In genomic region chr11:98364410-98364809, GRCm38 (mm10) we compare ENCODE assay signal across 30 mouse cellular contexts. TPM values are rescaled to one million over a fixed set of nuclear protein-coding genes. Genes with fewer than 3 reads are reported as not detected.
DNase-seq lines count a peak whose midpoint lies in the region; ATAC-seq lines count a peak whose summit lies in the region.
"Had no signal": no experiment of that assay in that cellular context is flagged by ENCODE, and none has a peak within 500 bp of the region (broad histone marks: within the 10 kb centered on the region; RNA-seq: fewer than 3 reads in every experiment).

No protein-coding gene starts in this region.

- H3K27me3 ChIP-seq in lung, embryonic 15.5 days = no peaks in the 10 kb centered on the region
- no peaks in the 10 kb centered on the region for H3K27me3 ChIP-seq in midbrain, embryonic 11.5 days (ENCODE audit: control insufficient read depth, insufficient read depth, low read length)
- H3K27me3 ChIP-seq in midbrain, embryonic 13.5 days = no peaks in the 10 kb centered on the region
- no peaks in the 10 kb centered on the region for H3K27me3 ChIP-seq in intestine, embryonic 16.5 days (replicated peaks; ENCODE audit: control insufficient read depth, insufficient read depth, low read length)
- H3K27me3 ChIP-seq: embryonic facial prominence, embryonic 13.5 days; forebrain, embryonic 12.5 days; forebrain, embryonic 15.5 days; heart, embryonic 13.5 days had no signal

- H3K4me2 ChIP-seq in lung, embryonic 15.5 days = no peak overlapping the region
- no peak overlapping the region for H3K4me2 ChIP-seq in midbrain, embryonic 11.5 days
- no peak overlapping the region for H3K4me2 ChIP-seq in midbrain, embryonic 13.5 days (replicated peaks)
- H3K4me2 ChIP-seq in intestine, embryonic 16.5 days (ENCODE audit: low read depth, low read length) = no peak overlapping the region
- H3K4me2 ChIP-seq: embryonic facial prominence, embryonic 13.5 days; forebrain, embryonic 12.5 days; forebrain, embryonic 15.5 days; heart, embryonic 13.5 days; hindbrain, embryonic 14.5 days had no signal

- no peak for DNase-seq in lung, postnatal 14 days
- DNase-seq in midbrain, embryonic 11.5 days (ENCODE audit: low spot score, missing footprints) = peak; percentile 37
- DNase-seq in lung, postnatal 36 days = peak; percentile 61
- DNase-seq in Muller cell, postnatal 12 days (ENCODE audit: inconsistent ontology term) = no peak
- DNase-seq: adrenal gland, adult 8-10 months; adrenal gland, postnatal 25 days; cerebellum, adult 11-12 months; cerebellum, adult 8-10 months; cerebellum, postnatal 36 days; embryo, embryonic 11 days; gastrocnemius, postnatal 25 days; heart, adult 2 months; heart, postnatal 14 days; heart, postnatal 4 days had no signal

- peak overlapping the region; percentile 85 for H3K27ac ChIP-seq in lung, embryonic 15.5 days
- no peak overlapping the region for H3K27ac ChIP-seq in midbrain, embryonic 11.5 days (ENCODE audit: low read depth, low read length)
- no peak overlapping the region for H3K27ac ChIP-seq in midbrain, embryonic 13.5 days
- H3K27ac ChIP-seq in intestine, embryonic 16.5 days (ENCODE audit: low read length) = 0 out of 2 replicates have a peak overlapping the region, but pooled peaks have one; percentile 15
- H3K27ac ChIP-seq: embryonic facial prominence, embryonic 10.5 days; embryonic facial prominence, embryonic 13.5 days; forebrain, embryonic 12.5 days; forebrain, embryonic 15.5 days; heart, adult 2 months; heart, embryonic 10.5 days; heart, embryonic 13.5 days; hindbrain, embryonic 14.5 days had no signal

- no peaks in the 10 kb centered on the region for H3K36me3 ChIP-seq in lung, embryonic 15.5 days
- H3K36me3 ChIP-seq in midbrain, embryonic 11.5 days (ENCODE audit: control insufficient read depth, insufficient read depth, low read length) = no peaks in the 10 kb centered on the region; the same call in 1 of the 2 replicates
- H3K36me3 ChIP-seq in midbrain, embryonic 13.5 days = no peaks in the 10 kb centered on the region
- no peaks in the 10 kb centered on the region for H3K36me3 ChIP-seq in intestine, embryonic 16.5 days (ENCODE audit: control insufficient read depth, insufficient read depth, low read length)
- H3K36me3 ChIP-seq: embryonic facial prominence, embryonic 10.5 days; forebrain, embryonic 15.5 days had no signal

- H3K9me3 ChIP-seq in lung, embryonic 15.5 days = no peaks in the 10 kb centered on the region
- H3K9me3 ChIP-seq in midbrain, embryonic 11.5 days (ENCODE audit: control insufficient read depth, low read length) = no peaks in the 10 kb centered on the region
- no peaks in the 10 kb centered on the region for H3K9me3 ChIP-seq in midbrain, embryonic 13.5 days
- no peaks in the 10 kb centered on the region for H3K9me3 ChIP-seq in intestine, embryonic 16.5 days (ENCODE audit: control insufficient read depth, low read length)
- H3K9me3 ChIP-seq: embryonic facial prominence, embryonic 10.5 days; embryonic facial prominence, embryonic 13.5 days; forebrain, embryonic 12.5 days; forebrain, embryonic 15.5 days; heart, embryonic 10.5 days; heart, embryonic 13.5 days had no signal

- H3K4me1 ChIP-seq in lung, embryonic 15.5 days = peaks cover 33% of the 10 kb centered on the region
- peaks cover 24% of the 10 kb centered on the region for H3K4me1 ChIP-seq in midbrain, embryonic 11.5 days (ENCODE audit: control insufficient read depth, insufficient read depth, low read length)
- peaks cover 25% of the 10 kb centered on the region for H3K4me1 ChIP-seq in midbrain, embryonic 13.5 days (replicated peaks)
- H3K4me1 ChIP-seq in intestine, embryonic 16.5 days (ENCODE audit: control insufficient read depth, insufficient read depth, low read length) = peaks cover 25% of the 10 kb centered on the region

- no peak for ATAC-seq in lung, embryonic 15.5 days (ENCODE audit: borderline replicate concordance, extremely low read depth, low FRiP score, low TSS enrichment)
- ATAC-seq in midbrain, embryonic 11.5 days (ENCODE audit: low FRiP score) = no peak
- ATAC-seq in midbrain, embryonic 13.5 days = no peak
- peak; percentile 38; the same call in 1 of the 2 replicates for ATAC-seq in intestine, embryonic 16.5 days
- ATAC-seq: activated CD4-positive, CD25-positive, alpha-beta regulatory T cell, adult 4 months; CD4-positive, CD25-positive, alpha-beta regulatory T cell, adult 4 months; forebrain, embryonic 15.5 days had no signal

- WGBS in lung, embryonic 15.5 days = 66% methylated on average over 5 of the region's 5 CpGs
- WGBS in midbrain, embryonic 11.5 days = 94% methylated on average over 5 of the region's 5 CpGs
- WGBS in midbrain, embryonic 13.5 days = 93% methylated on average over 5 of the region's 5 CpGs
- WGBS in intestine, embryonic 16.5 days = 73% methylated on average over 5 of the region's 5 CpGs

- no peak overlapping the region for H3K4me3 ChIP-seq in lung, embryonic 15.5 days
- H3K4me3 ChIP-seq in midbrain, embryonic 11.5 days (ENCODE audit: low read depth, low read length) = no peak overlapping the region
- no peak overlapping the region for H3K4me3 ChIP-seq in midbrain, embryonic 13.5 days (replicated peaks)
- no peak overlapping the region for H3K4me3 ChIP-seq in intestine, embryonic 16.5 days (ENCODE audit: low read length)
- H3K4me3 ChIP-seq: embryonic facial prominence, embryonic 10.5 days; embryonic facial prominence, embryonic 13.5 days; erythroblast, embryonic 14.5 days; forebrain, embryonic 12.5 days; forebrain, embryonic 15.5 days; heart, adult 2 months; heart, embryonic 10.5 days; heart, embryonic 13.5 days had no signal

- H3K9ac ChIP-seq in lung, embryonic 15.5 days = no peak overlapping the region
- H3K9ac ChIP-seq in midbrain, embryonic 11.5 days (ENCODE audit: low read length) = no peak overlapping the region
- H3K9ac ChIP-seq in midbrain, embryonic 13.5 days (replicated peaks) = no peak overlapping the region
- H3K9ac ChIP-seq in intestine, embryonic 16.5 days (ENCODE audit: low read depth, low read length) = no peak overlapping the region
- H3K9ac ChIP-seq: embryonic facial prominence, embryonic 13.5 days; forebrain, embryonic 12.5 days; forebrain, embryonic 15.5 days; heart, embryonic 13.5 days; hindbrain, embryonic 14.5 days had no signal

RNA-seq across cellular contexts. Expression of gene Stard3, which starts 6.2 kb away (rescaled TPM):
- 45.2 and 52.5 TPM in 2 replicates for polyA plus RNA-seq in lung, embryonic 15.5 days (2015; fragmentation: Nextera tagmentation; extraction: Ambion mirVana)
- polyA plus RNA-seq in midbrain, embryonic 11.5 days (2014; fragmentation: Nextera tagmentation; extraction: Ambion mirVana) = 39.7 and 41.5 TPM in 2 replicates
- polyA plus RNA-seq in midbrain, embryonic 13.5 days (2015; fragmentation: Nextera tagmentation; extraction: Ambion mirVana) = 44.5 and 46.9 TPM in 2 replicates
- polyA plus RNA-seq in intestine, embryonic 16.5 days (2015; fragmentation: Nextera tagmentation; extraction: Ambion mirVana) = 44.8 and 44.9 TPM in 2 replicates

RNA-seq across cellular contexts. Expression of gene Ppp1r1b, which starts 16.2 kb away (rescaled TPM):
- 3.5 and 5.5 TPM in 2 replicates for polyA plus RNA-seq in lung, embryonic 15.5 days (2015; fragmentation: Nextera tagmentation; extraction: Ambion mirVana)
- polyA plus RNA-seq in midbrain, embryonic 11.5 days (2014; fragmentation: Nextera tagmentation; extraction: Ambion mirVana) = 0.78 and 0.91 TPM in 2 replicates
- polyA plus RNA-seq in midbrain, embryonic 13.5 days (2015; fragmentation: Nextera tagmentation; extraction: Ambion mirVana) = 0.73 and 1.9 TPM in 2 replicates
- polyA plus RNA-seq in intestine, embryonic 16.5 days (2015; fragmentation: Nextera tagmentation; extraction: Ambion mirVana) = 91.7 and 92.3 TPM in 2 replicates
- polyA plus RNA-seq: activated CD4-positive, CD25-positive, alpha-beta regulatory T cell, adult 4 months; CD4-positive, CD25-positive, alpha-beta regulatory T cell, adult 4 months had no signal

RNA-seq across cellular contexts. Expression of gene Tcap, which starts 19.2 kb away (rescaled TPM):
- 5.1 and 7.5 TPM in 2 replicates for polyA plus RNA-seq in lung, embryonic 15.5 days (2015; fragmentation: Nextera tagmentation; extraction: Ambion mirVana)
- polyA plus RNA-seq in midbrain, embryonic 11.5 days (2014; fragmentation: Nextera tagmentation; extraction: Ambion mirVana) = not detected in 2 replicates
- polyA plus RNA-seq in midbrain, embryonic 13.5 days (2015; fragmentation: Nextera tagmentation; extraction: Ambion mirVana) = 0.23 and 0.28 TPM in 2 replicates
- polyA plus RNA-seq in intestine, embryonic 16.5 days (2015; fragmentation: Nextera tagmentation; extraction: Ambion mirVana) = 0.28 TPM in 1 of 2 replicates, not detected in the other
- polyA plus RNA-seq: activated CD4-positive, CD25-positive, alpha-beta regulatory T cell, adult 4 months; CD4-positive, CD25-positive, alpha-beta regulatory T cell, adult 4 months; embryonic facial prominence, embryonic 10.5 days; erythroblast, embryonic 14.5 days; hindbrain, embryonic 14.5 days had no signal

RNA-seq across cellular contexts. Expression of gene Pnmt, which starts 21.8 kb away (rescaled TPM):
- polyA plus RNA-seq in lung, embryonic 15.5 days (2015; fragmentation: Nextera tagmentation; extraction: Ambion mirVana) = 0.12 TPM in 1 of 2 replicates, not detected in the other
- not detected in 2 replicates for polyA plus RNA-seq in midbrain, embryonic 11.5 days (2014; fragmentation: Nextera tagmentation; extraction: Ambion mirVana)
- polyA plus RNA-seq in midbrain, embryonic 13.5 days (2015; fragmentation: Nextera tagmentation; extraction: Ambion mirVana) = 0.23 TPM in 1 of 2 replicates, not detected in the other
- 0.16 TPM in 1 of 2 replicates, not detected in the other for polyA plus RNA-seq in intestine, embryonic 16.5 days (2015; fragmentation: Nextera tagmentation; extraction: Ambion mirVana)
- polyA plus RNA-seq: activated CD4-positive, CD25-positive, alpha-beta regulatory T cell, adult 4 months; CD4-positive, CD25-positive, alpha-beta regulatory T cell, adult 4 months; erythroblast, embryonic 14.5 days had no signal

RNA-seq across cellular contexts. Expression of gene Neurod2, which starts 35.0 kb away (rescaled TPM):
- 0.05 TPM in 1 of 2 replicates, not detected in the other for polyA plus RNA-seq in lung, embryonic 15.5 days (2015; fragmentation: Nextera tagmentation; extraction: Ambion mirVana)
- 0.15 and 0.17 TPM in 2 replicates for polyA plus RNA-seq in midbrain, embryonic 11.5 days (2014; fragmentation: Nextera tagmentation; extraction: Ambion mirVana)
- polyA plus RNA-seq in midbrain, embryonic 13.5 days (2015; fragmentation: Nextera tagmentation; extraction: Ambion mirVana) = 6.7 and 9.3 TPM in 2 replicates
- 0.05 TPM in 1 of 2 replicates, not detected in the other for polyA plus RNA-seq in intestine, embryonic 16.5 days (2015; fragmentation: Nextera tagmentation; extraction: Ambion mirVana)
- polyA plus RNA-seq: activated CD4-positive, CD25-positive, alpha-beta regulatory T cell, adult 4 months; C2C12; CD4-positive, CD25-positive, alpha-beta regulatory T cell, adult 4 months; embryonic facial prominence, embryonic 10.5 days; erythroblast, embryonic 14.5 days; gonadal fat pad, adult 2 months; heart, adult 2 months; heart, embryonic 10.5 days; heart, embryonic 13.5 days; heart, embryonic 16.5 days had no signal

Comparison
In these comparisons a context has a peak if more than half of its experiments do, and no peak if none do; other contexts are left out.
1. DNase-seq: peak in midbrain, embryonic 11.5 days (single experiment) and lung, postnatal 36 days (single experiment); none in lung, postnatal 14 days (single experiment) and Muller cell, postnatal 12 days (single experiment).
2. H3K27ac ChIP-seq: peak in lung, embryonic 15.5 days (single experiment) and intestine, embryonic 16.5 days (single experiment); none in midbrain, embryonic 11.5 days (single experiment) and midbrain, embryonic 13.5 days (single experiment).
3. RNA of gene Ppp1r1b, which starts 16.2 kb away (polyA plus RNA-seq): 91.7 to 92.3 TPM in intestine, embryonic 16.5 days; 3.5 to 5.5 TPM in lung, embryonic 15.5 days, 0.73 to 1.9 TPM in midbrain, embryonic 13.5 days and 0.78 to 0.91 TPM in midbrain, embryonic 11.5 days; every median in the first group is over 10 times any median in the second.